In the genomic region with DNA sequence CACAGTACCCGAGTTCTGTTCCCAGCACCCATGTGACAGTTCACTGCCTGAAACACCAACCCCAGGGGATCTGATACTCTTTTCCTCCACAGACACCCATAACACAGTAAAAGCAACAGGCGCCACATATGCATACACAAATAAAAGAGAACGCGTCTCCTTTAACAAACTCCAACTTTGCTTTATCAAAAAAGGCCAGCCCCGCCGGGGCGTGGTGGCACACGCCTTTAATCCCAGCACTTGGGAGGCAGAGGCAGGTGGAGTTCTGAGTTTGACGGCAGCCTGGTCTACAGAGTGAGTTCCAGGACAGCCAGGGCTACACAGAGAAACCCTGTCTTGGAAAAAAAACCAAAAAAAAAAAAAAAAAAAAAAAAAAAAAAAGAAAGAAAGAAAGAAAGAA, we compare ENCODE assay signal across 15 mouse cellular contexts. TPM values are rescaled to one million over a fixed set of nuclear protein-coding genes. Genes with fewer than 3 reads are reported as not detected.
DNase-seq lines count a peak whose midpoint lies in the region; ATAC-seq and TF ChIP-seq lines count a peak whose summit lies in the region.
"Not testable (repeated sequence)": the region's sequence is repeated elsewhere in the genome, so short reads cannot be mapped to it uniquely, and the experiment has no call there.
"Had no signal": no experiment of that assay in that cellular context is flagged by ENCODE, and none has a peak within 500 bp of the region (broad histone marks: within the 10 kb centered on the region; RNA-seq: fewer than 3 reads in every experiment).

No protein-coding gene starts in this region.

- not testable (repeated sequence) for TF ChIP-seq POLR2A in MEL (IDR thresholded peaks at IDR 0.05; ENCODE audit: control insufficient read depth in 1 of 2, insufficient read depth in 1 of 2, low read depth in 1 of 2, low read length in 2 of 2, poor library complexity in 1 of 2); kidney, adult 2 months (IDR thresholded peaks at IDR 0.05; ENCODE audit: low read depth, low read length)

- not testable (repeated sequence) for H3K4me3 ChIP-seq in MEL (ENCODE audit: control insufficient read depth in 1 of 2, insufficient read depth in 1 of 2, low read depth in 2 of 2, low read length in 2 of 2); heart, embryonic 13.5 days; kidney, adult 2 months (ENCODE audit: insufficient read depth, low read depth, low read length); liver, embryonic 13.5 days (replicated peaks); liver, postnatal 0 days (ENCODE audit: low read depth, low read length); stomach, embryonic 15.5 days (replicated peaks)
- peak overlapping the region; percentile 37 for H3K4me3 ChIP-seq in erythroblast, embryonic 14.5 days (replicated peaks)

- peak overlapping the region; percentile 17; the same call in 1 of the 2 replicates for H3K27ac ChIP-seq in MEL (ENCODE audit: control insufficient read depth, low read depth, low read length)
- 0 out of 2 replicates have a peak overlapping the region, but pooled peaks have one; percentile 59 for H3K27ac ChIP-seq in heart, embryonic 13.5 days (replicated peaks)
- H3K27ac ChIP-seq in kidney, adult 2 months (ENCODE audit: insufficient read depth, low read depth, low read length) = peak overlapping the region; percentile 91
- peak overlapping the region; percentile 80 for H3K27ac ChIP-seq in liver, embryonic 13.5 days
- peak overlapping the region; percentile 37; the same call in 1 of the 2 replicates for H3K27ac ChIP-seq in liver, postnatal 0 days (ENCODE audit: low read depth)
- H3K27ac ChIP-seq in stomach, embryonic 15.5 days = peak overlapping the region; percentile 31; the same call in 1 of the 2 replicates

- not testable (repeated sequence) for TF ChIP-seq RAD21 in MEL (IDR thresholded peaks at IDR 0.05; ENCODE audit: low read depth, low read length)

- not testable (repeated sequence) for ATAC-seq in heart, embryonic 13.5 days (ENCODE audit: extremely low read depth, insufficient number of reproducible peaks, low FRiP score, low TSS enrichment); stomach, embryonic 15.5 days (ENCODE audit: insufficient read depth, low FRiP score, low read depth)
- peak; percentile 77 for ATAC-seq in liver, embryonic 13.5 days (ENCODE audit: low read depth)
- ATAC-seq in liver, postnatal 0 days = peak; percentile 73

- DNase-seq in MEL (ENCODE audit: low read depth, low spot score) = peak; percentile 49
- not testable (repeated sequence) for DNase-seq in kidney, adult 2 months; liver, embryonic 13.5 days
- DNase-seq in liver, postnatal 0 days = peak; percentile 67

- not testable (repeated sequence) for H3K9me3 ChIP-seq in MEL (replicated peaks; ENCODE audit: insufficient read depth, low read length); erythroblast, embryonic 14.5 days (ENCODE audit: control insufficient read depth, low read length); heart, embryonic 13.5 days; liver, embryonic 13.5 days (replicated peaks); liver, postnatal 0 days (ENCODE audit: low read length); stomach, embryonic 15.5 days

- H3K4me1 ChIP-seq in MEL (ENCODE audit: control insufficient read depth in 1 of 2, insufficient read depth in 2 of 2, low read length in 2 of 2) = peaks cover 40 to 51% of the 10 kb centered on the region in 2 experiments
- peaks cover 70% of the 10 kb centered on the region for H3K4me1 ChIP-seq in erythroblast, embryonic 14.5 days (ENCODE audit: control insufficient read depth)
- peaks cover 27% of the 10 kb centered on the region for H3K4me1 ChIP-seq in heart, embryonic 13.5 days
- peaks cover 11% of the 10 kb centered on the region; the same call in 1 of the 2 replicates for H3K4me1 ChIP-seq in kidney, adult 2 months (ENCODE audit: control insufficient read depth, insufficient read depth, low read length)
- peaks cover 62% of the 10 kb centered on the region for H3K4me1 ChIP-seq in liver, embryonic 13.5 days (replicated peaks)
- H3K4me1 ChIP-seq in liver, postnatal 0 days (ENCODE audit: insufficient read depth) = peaks cover 17% of the 10 kb centered on the region; the same call in 1 of the 2 replicates
- not testable (repeated sequence) for H3K4me1 ChIP-seq in stomach, embryonic 15.5 days

- H3K9ac ChIP-seq in MEL (ENCODE audit: control insufficient read depth, low read depth, low read length, poor library complexity, severe bottlenecking); liver, embryonic 13.5 days; liver, postnatal 0 days (replicated peaks); stomach, embryonic 15.5 days: not testable (repeated sequence)
- peak overlapping the region; percentile 59; the same call in 1 of the 2 replicates for H3K9ac ChIP-seq in heart, embryonic 13.5 days

- H3K27me3 ChIP-seq in MEL (ENCODE audit: control insufficient read depth in 1 of 2, insufficient read depth in 2 of 2, low read length in 2 of 2); heart, embryonic 13.5 days (replicated peaks); kidney, adult 2 months (replicated peaks; ENCODE audit: control insufficient read depth, insufficient read depth, low read length); liver, embryonic 13.5 days; liver, postnatal 0 days (ENCODE audit: insufficient read depth, low read length); stomach, embryonic 15.5 days (replicated peaks): not testable (repeated sequence)
- H3K27me3 ChIP-seq in erythroblast, embryonic 14.5 days (ENCODE audit: control insufficient read depth) = peaks cover 10% of the 10 kb centered on the region; the same call in 1 of the 2 replicates

- not testable (repeated sequence) for H3K79me2 ChIP-seq in MEL (ENCODE audit: control insufficient read depth, insufficient read depth, low read length, poor library complexity)

- not testable (repeated sequence) for TF ChIP-seq CTCF in MEL (IDR thresholded peaks at IDR 0.05 in 2 of 3, conservative IDR thresholded peaks at IDR 0.05 in 1 of 3; ENCODE audit: control insufficient read depth in 1 of 3, insufficient read depth in 1 of 3, low read depth in 2 of 3, low read length in 3 of 3, poor library complexity in 1 of 3, severe bottlenecking in 1 of 3); kidney, adult 2 months (conservative IDR thresholded peaks at IDR 0.05; ENCODE audit: insufficient read depth, insufficient read length, low read depth, low read length); liver, postnatal 0 days (IDR thresholded peaks at IDR 0.05; ENCODE audit: low read depth)

- peaks cover 1 to 42% of the 10 kb centered on the region in 2 experiments; a peak in 3 of 4 replicates for H3K36me3 ChIP-seq in MEL (ENCODE audit: control insufficient read depth in 1 of 2, insufficient read depth in 2 of 2, low read length in 2 of 2)
- H3K36me3 ChIP-seq in erythroblast, embryonic 14.5 days (ENCODE audit: control insufficient read depth) = peaks cover 41% of the 10 kb centered on the region
- H3K36me3 ChIP-seq in heart, embryonic 13.5 days = peaks cover 40% of the 10 kb centered on the region
- not testable (repeated sequence) for H3K36me3 ChIP-seq in kidney, adult 2 months (ENCODE audit: control insufficient read depth, insufficient read depth, low read length); liver, postnatal 0 days (replicated peaks; ENCODE audit: insufficient read depth, low read length); stomach, embryonic 15.5 days
- peaks cover 14% of the 10 kb centered on the region; the same call in 1 of the 2 replicates for H3K36me3 ChIP-seq in liver, embryonic 13.5 days

- TF ChIP-seq EP300 in MEL (IDR thresholded peaks at IDR 0.05; ENCODE audit: low read depth in 1 of 2, low read length in 2 of 2) = not testable (repeated sequence)
- TF ChIP-seq EP300 in liver, postnatal 0 days (IDR thresholded peaks at IDR 0.05; ENCODE audit: low read depth) = 0 out of 2 replicates have a peak, but pooled peaks have one; percentile 34

- not testable (repeated sequence) for H3K4me2 ChIP-seq in heart, embryonic 13.5 days; liver, postnatal 0 days (ENCODE audit: low read depth, low read length); stomach, embryonic 15.5 days
- H3K4me2 ChIP-seq in liver, embryonic 13.5 days = peak overlapping the region; percentile 29

- 55% methylated on average over 9 of the region's 9 CpGs for WGBS in heart, embryonic 13.5 days
- WGBS in kidney, adult 2 months = 78% methylated on average over 9 of the region's 9 CpGs
- WGBS in liver, embryonic 13.5 days (ENCODE audit: insufficient replicate concordance) = 36% methylated on average over 9 of the region's 9 CpGs
- WGBS in liver, postnatal 0 days (ENCODE audit: insufficient replicate concordance) = 45% methylated on average over 9 of the region's 9 CpGs
- 65% methylated on average over 9 of the region's 9 CpGs for WGBS in stomach, embryonic 15.5 days

RNA-seq across cellular contexts. Expression of a gene that starts 15.3 kb away (rescaled TPM):
- 0.50 TPM in 1 of 2 replicates, not detected in the other for total RNA-seq in MEL (2012; rRNA removed)
- under 1 TPM in 1 of 2 experiments, not detected in 1; 0.31 TPM for polyA plus RNA-seq in MEL (2012; ENCODE audit: insufficient read depth in 1 of 2, insufficient read length in 2 of 2, low read depth in 1 of 2, low replicate concordance in 2 of 2, missing spikeins in 1 of 2)
- not detected in 2 replicates for polyA plus RNA-seq in erythroblast, embryonic 14.5 days (2012)
- 0.29 and 0.48 TPM in 2 replicates for polyA plus RNA-seq in heart, embryonic 13.5 days (2015; fragmentation: Nextera tagmentation; extraction: Ambion mirVana)
- polyA plus RNA-seq in kidney, adult 2 months (2012; rRNA removed) = 1.0 and 1.1 TPM in 2 replicates
- polyA plus RNA-seq in liver, embryonic 13.5 days (2015; fragmentation: Nextera tagmentation; extraction: Ambion mirVana) = not detected in 2 replicates
- polyA plus RNA-seq in liver, postnatal 0 days (2015; fragmentation: Nextera tagmentation; extraction: Ambion mirVana) = not detected in 2 replicates
- 0.43 TPM in 1 of 2 replicates, not detected in the other for polyA plus RNA-seq in stomach, embryonic 15.5 days (2015; fragmentation: Nextera tagmentation; extraction: Ambion mirVana)
- total RNA-seq: adrenal gland, postnatal 25 days; common myeloid progenitor, adult 5-6 weeks; forebrain, postnatal 0 days had no signal
- polyA plus RNA-seq: embryonic facial prominence, embryonic 11.5 days; forebrain, embryonic 13.5 days; heart, adult 2 months; hindbrain, embryonic 11.5 days; hindbrain, embryonic 15.5 days had no signal

RNA-seq across cellular contexts. Expression of a gene that starts 15.4 kb away (rescaled TPM):
- 40.5 and 44.0 TPM in 2 replicates for total RNA-seq in MEL (2012; rRNA removed)
- polyA plus RNA-seq in MEL (2012; ENCODE audit: insufficient read depth in 1 of 2, insufficient read length in 2 of 2, low read depth in 1 of 2, low replicate concordance in 2 of 2, missing spikeins in 1 of 2) = 10 to 100 TPM; 19.5 to 63.2 TPM
- 0.41 and 0.61 TPM in 2 replicates for polyA plus RNA-seq in erythroblast, embryonic 14.5 days (2012)
- 35.2 and 35.8 TPM in 2 replicates for polyA plus RNA-seq in heart, embryonic 13.5 days (2015; fragmentation: Nextera tagmentation; extraction: Ambion mirVana)
- polyA plus RNA-seq in kidney, adult 2 months (2012; rRNA removed) = 10.0 and 11.0 TPM in 2 replicates
- polyA plus RNA-seq in liver, embryonic 13.5 days (2015; fragmentation: Nextera tagmentation; extraction: Ambion mirVana) = 27.4 and 34.3 TPM in 2 replicates
- 14.9 and 17.0 TPM in 2 replicates for polyA plus RNA-seq in liver, postnatal 0 days (2015; fragmentation: Nextera tagmentation; extraction: Ambion mirVana)
- 46.7 and 48.6 TPM in 2 replicates for polyA plus RNA-seq in stomach, embryonic 15.5 days (2015; fragmentation: Nextera tagmentation; extraction: Ambion mirVana)

RNA-seq across cellular contexts. Expression of a gene that starts 23.7 kb away (rescaled TPM):
- 58.9 and 76.0 TPM in 2 replicates for total RNA-seq in MEL (2012; rRNA removed)
- 10 to 100 TPM in 1 of 2 experiments, not detected in 1; 77.3 TPM for polyA plus RNA-seq in MEL (2012; ENCODE audit: insufficient read depth in 1 of 2, insufficient read length in 2 of 2, low read depth in 1 of 2, low replicate concordance in 2 of 2, missing spikeins in 1 of 2)
- 1.6 TPM in 2 replicates for polyA plus RNA-seq in erythroblast, embryonic 14.5 days (2012)
- polyA plus RNA-seq in heart, embryonic 13.5 days (2015; fragmentation: Nextera tagmentation; extraction: Ambion mirVana) = 29.0 and 32.4 TPM in 2 replicates
- 98.7 and 104 TPM in 2 replicates for polyA plus RNA-seq in kidney, adult 2 months (2012; rRNA removed)
- polyA plus RNA-seq in liver, embryonic 13.5 days (2015; fragmentation: Nextera tagmentation; extraction: Ambion mirVana) = 5.2 and 6.2 TPM in 2 replicates
- 5.3 and 7.7 TPM in 2 replicates for polyA plus RNA-seq in liver, postnatal 0 days (2015; fragmentation: Nextera tagmentation; extraction: Ambion mirVana)
- 21.9 and 22.5 TPM in 2 replicates for polyA plus RNA-seq in stomach, embryonic 15.5 days (2015; fragmentation: Nextera tagmentation; extraction: Ambion mirVana)

RNA-seq across cellular contexts. Expression of a gene that starts 44.5 kb away (rescaled TPM):
- total RNA-seq in MEL (2012; rRNA removed) = 1.4 TPM in 2 replicates
- polyA plus RNA-seq in MEL (2012; ENCODE audit: insufficient read depth in 1 of 2, insufficient read length in 2 of 2, low read depth in 1 of 2, low replicate concordance in 2 of 2, missing spikeins in 1 of 2) = 1 to 10 TPM in 1 of 2 experiments, not detected in 1; 8.5 TPM
- not detected in 2 replicates for polyA plus RNA-seq in erythroblast, embryonic 14.5 days (2012)
- polyA plus RNA-seq in heart, embryonic 13.5 days (2015; fragmentation: Nextera tagmentation; extraction: Ambion mirVana) = 9.5 and 10.8 TPM in 2 replicates
- 20.2 and 21.7 TPM in 2 replicates for polyA plus RNA-seq in kidney, adult 2 months (2012; rRNA removed)
- polyA plus RNA-seq in liver, embryonic 13.5 days (2015; fragmentation: Nextera tagmentation; extraction: Ambion mirVana) = 1.4 and 1.5 TPM in 2 replicates
- 0.38 and 0.58 TPM in 2 replicates for polyA plus RNA-seq in liver, postnatal 0 days (2015; fragmentation: Nextera tagmentation; extraction: Ambion mirVana)
- 29.0 and 32.2 TPM in 2 replicates for polyA plus RNA-seq in stomach, embryonic 15.5 days (2015; fragmentation: Nextera tagmentation; extraction: Ambion mirVana)
- total RNA-seq: common myeloid progenitor, adult 5-6 weeks had no signal

RNA-seq across cellular contexts. Expression of a gene that starts 52.1 kb away (rescaled TPM):
- total RNA-seq in MEL (2012; rRNA removed) = 150 and 157 TPM in 2 replicates
- polyA plus RNA-seq in MEL (2012; ENCODE audit: insufficient read depth in 1 of 2, insufficient read length in 2 of 2, low read depth in 1 of 2, low replicate concordance in 2 of 2, missing spikeins in 1 of 2) = 100 to 1,000 TPM in 1 of 2 experiments, not detected in 1; 170 TPM
- 2.3 and 2.7 TPM in 2 replicates for polyA plus RNA-seq in erythroblast, embryonic 14.5 days (2012)
- polyA plus RNA-seq in heart, embryonic 13.5 days (2015; fragmentation: Nextera tagmentation; extraction: Ambion mirVana) = 80.4 and 81.1 TPM in 2 replicates
- polyA plus RNA-seq in kidney, adult 2 months (2012; rRNA removed) = 32.0 and 33.1 TPM in 2 replicates
- polyA plus RNA-seq in liver, embryonic 13.5 days (2015; fragmentation: Nextera tagmentation; extraction: Ambion mirVana) = 49.7 and 54.6 TPM in 2 replicates
- polyA plus RNA-seq in liver, postnatal 0 days (2015; fragmentation: Nextera tagmentation; extraction: Ambion mirVana) = 26.6 and 28.2 TPM in 2 replicates
- 79.4 and 86.7 TPM in 2 replicates for polyA plus RNA-seq in stomach, embryonic 15.5 days (2015; fragmentation: Nextera tagmentation; extraction: Ambion mirVana)

Comparison
In these comparisons a context has a peak if more than half of its experiments do, and no peak if none do; other contexts are left out.
1. H3K27ac ChIP-seq: peak in every context shown above with its lines; median percentile 91 in kidney, adult 2 months; 80 in liver, embryonic 13.5 days; 59 in heart, embryonic 13.5 days; 37 in liver, postnatal 0 days; 31 in stomach, embryonic 15.5 days; 17 in MEL.